Mouse (Mus musculus): ENCODE measurements at regions not wholly inside any gene's neighbourhood (a gene's known extent, or its start where the extent isn't known, plus 50 kb on each side); places are given as distances from the start of the nearest gene placed in this dataset.
A peak's percentile ranks its signal among the peaks of the same experiment; 100 is the strongest.
"Not testable (repeated sequence)": the region's sequence is repeated elsewhere in the genome, so short reads cannot be mapped to it uniquely, and the experiment has no call there.

- peak; percentile 47 for DNase-seq (ENCODE audit: low read depth, low spot score)
Observed at GRCm38 (mm10) chr19:19347017-19347416, 236.0 kb upstream of the Rorb start.

GRCm38 (mm10) chr19:19344426-19344811 is 233.4 kb upstream of the Rorb start:
- no peak for DNase-seq (ENCODE audit: low read depth, low spot score)

GRCm38 (mm10) chr19:19343702-19344425 is 232.9 kb upstream of the Rorb start:
- DNase-seq (ENCODE audit: low read depth, low spot score) = no peak

GRCm38 (mm10) chr19:19307142-19307541 is 196.1 kb upstream of the Rorb start:
- not testable (repeated sequence) for DNase-seq (ENCODE audit: low read depth, low spot score)

- peak; percentile 27 for DNase-seq (ENCODE audit: low read depth, low spot score)
Observed at GRCm38 (mm10) chr19:19306476-19307131, 195.6 kb upstream of the Rorb start.

GRCm38 (mm10) chr19:19285864-19286263 is 174.9 kb upstream of the Rorb start:
- not testable (repeated sequence) for DNase-seq (ENCODE audit: low read depth, low spot score)

GRCm38 (mm10) chr19:19246837-19247560 is 136.0 kb upstream of the Rorb start:
- DNase-seq (ENCODE audit: low read depth, low spot score) = peak; percentile 83

GRCm38 (mm10) chr19:19229305-19229994 is 118.5 kb upstream of the Rorb start:
- DNase-seq (ENCODE audit: low read depth, low spot score) = no peak

- DNase-seq (ENCODE audit: low read depth, low spot score) = no peak
Observed at GRCm38 (mm10) chr19:19220826-19221225, 109.8 kb upstream of the Rorb start.

GRCm38 (mm10) chr19:19219352-19219751 is 108.4 kb upstream of the Rorb start:
- no peak for DNase-seq (ENCODE audit: low read depth, low spot score)

- no peak for DNase-seq (ENCODE audit: low read depth, low spot score)
Observed at GRCm38 (mm10) chr19:19218700-19219099, 107.7 kb upstream of the Rorb start.

GRCm38 (mm10) chr19:19199534-19199933 is 88.5 kb upstream of the Rorb start:
- no peak for DNase-seq (ENCODE audit: low read depth, low spot score)

- no peak for DNase-seq (ENCODE audit: low read depth, low spot score)
Observed at GRCm38 (mm10) chr19:19198780-19199179, 87.8 kb upstream of the Rorb start.

GRCm38 (mm10) chr19:19194728-19195127 is 83.7 kb upstream of the Rorb start:
- no peak for DNase-seq (ENCODE audit: low read depth, low spot score)

GRCm38 (mm10) chr19:19194306-19194705 is 83.3 kb upstream of the Rorb start:
- DNase-seq (ENCODE audit: low read depth, low spot score) = no peak

GRCm38 (mm10) chr19:19172767-19173166 is 61.8 kb upstream of the Rorb start:
- no peak for DNase-seq (ENCODE audit: low read depth, low spot score)

GRCm38 (mm10) chr19:19170807-19171206 is 59.8 kb upstream of the Rorb start:
- DNase-seq (ENCODE audit: low read depth, low spot score) = no peak
